In the genomic region with DNA sequence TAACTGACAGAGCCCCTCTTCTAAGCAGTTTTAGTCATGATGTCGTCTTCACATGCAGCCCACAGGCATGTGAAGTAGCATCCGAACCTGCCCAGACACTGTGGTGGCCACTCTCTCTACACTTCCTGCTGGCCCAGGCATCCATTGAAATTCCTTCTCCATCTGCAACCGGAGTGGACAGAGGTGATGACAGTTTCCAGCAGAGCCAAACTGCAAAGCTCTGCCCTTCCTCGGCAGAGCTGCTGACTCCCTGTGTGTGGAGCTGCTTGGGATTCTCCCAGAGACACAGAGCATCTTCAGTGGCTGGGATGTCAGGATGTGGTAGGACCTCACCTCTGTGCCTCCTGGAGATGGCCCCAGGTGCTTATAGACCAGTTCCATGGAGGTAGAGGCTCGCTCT, we compare ENCODE assay signal across 25 mouse cellular contexts. TPM values are rescaled to one million over a fixed set of nuclear protein-coding genes. Genes with fewer than 3 reads are reported as not detected.
"Had no signal": no experiment of that assay in that cellular context is flagged by ENCODE, and none has a peak within 500 bp of the region (broad histone marks: within the 10 kb centered on the region; RNA-seq: fewer than 3 reads in every experiment).

No protein-coding gene starts in this region.

RNA-seq across cellular contexts. Expression of gene Gm1604a, which starts 59.2 kb away (rescaled TPM):
- total RNA-seq: heart, adult 8-10 months; heart, postnatal 10 days; heart, postnatal 14 days; heart, postnatal 25 days; heart, postnatal 36 days; heart, postnatal 4 days; hematopoietic stem cell, adult 5-6 weeks; hindbrain, postnatal 0 days had no signal
- polyA plus RNA-seq: heart, embryonic 10.5 days; heart, embryonic 13.5 days; heart, embryonic 15.5 days; hindbrain, embryonic 10.5 days; hindbrain, embryonic 11.5 days; hindbrain, embryonic 12.5 days; hindbrain, embryonic 13.5 days; hindbrain, embryonic 14.5 days; hindbrain, embryonic 16.5 days; inflammation-experienced regulatory T-cells, adult 6 months; intestine, embryonic 14.5 days; intestine, embryonic 15.5 days; intestine, embryonic 16.5 days; intestine, postnatal 0 days; kidney, embryonic 14.5 days; kidney, embryonic 16.5 days; large intestine, adult 2 months had no signal
